Mouse (Mus musculus) embryonic facial prominence, embryonic 13.5 days (tissue): ENCODE measurements around the gene Fam104a. TPM values are rescaled to one million over a fixed set of nuclear protein-coding genes. Genes with fewer than 3 reads are reported as not detected.

Experiments
- ATAC-seq: fragments of 200-750 bp; cut with Nextera tagmentation; 2 replicates; pipeline ENCODE4 v1.8.0; 2017; ENCODE audit warnings: low read depth; ENCODE audit not compliant: insufficient number of reproducible peaks, insufficient read depth, low FRiP score, low TSS enrichment
- H3K27ac ChIP-seq: fragments of 300-500 bp; sonication (generic); 2 replicates; pipeline ENCODE4 v1.5.1; 2015; ENCODE audit warnings: moderate library complexity, mild to moderate bottlenecking, inconsistent platforms
- H3K27me3 ChIP-seq: fragments of 300-500 bp; sonication (generic); 2 replicates; pipeline ENCODE4 v1.6.1; 2015; ENCODE audit warnings: mild to moderate bottlenecking, inconsistent platforms
- H3K36me3 ChIP-seq: fragments of 300-500 bp; sonication (generic); 2 replicates; pipeline ENCODE4 v1.6.1; 2015; ENCODE audit warnings: mild to moderate bottlenecking, inconsistent platforms
- H3K4me1 ChIP-seq: fragments of 300-500 bp; sonication (generic); 2 replicates; pipeline ENCODE4 v1.6.1; 2015; ENCODE audit warnings: inconsistent platforms
- H3K4me2 ChIP-seq: fragments of 300-500 bp; sonication (generic); 2 replicates; pipeline ENCODE4 v1.6.1; 2015; ENCODE audit warnings: moderate library complexity, mild to moderate bottlenecking, inconsistent platforms
- H3K4me3 ChIP-seq: fragments of 300-500 bp; sonication (generic); 2 replicates; pipeline ENCODE4 v1.5.1; 2015; ENCODE audit warnings: mild to moderate bottlenecking, inconsistent platforms
- H3K9ac ChIP-seq: fragments of 300-500 bp; sonication (generic); 2 replicates; pipeline ENCODE4 v1.6.1; 2015; ENCODE audit warnings: mild to moderate bottlenecking, inconsistent platforms
- H3K9me3 ChIP-seq: fragments of 300-500 bp; sonication (generic); 2 replicates; pipeline ENCODE4 v1.6.1; 2016; ENCODE audit warnings: inconsistent platforms
- WGBS: fragments of 180-500 bp; shearing (Covaris S2); methylation state at CpG from one replicate; pipeline ENCODE4 v1.1.7; 2015; ENCODE audit warnings: mixed read lengths; 5-methylcytosine and 5-hydroxymethylcytosine counted together
- polyA plus RNA-seq: library from polyadenylated mRNA; unstranded; fragments of >200 nt; fragmentation: Nextera tagmentation; extraction: Ambion mirVana; gene quantifications from 2 replicates; pipeline ENCODE4 v1.2.1, GENCODE M21; 2015

Gene Fam104a
- polyA plus RNA-seq, 1 experiment from 2014 or later = 49.0 TPM

GRCm38 (mm10) chr11:113622028-113622427, 61.9 kb downstream of the Fam104a start:
- peaks cover 51% of the 10 kb centered on the region for H3K27me3 ChIP-seq
- H3K9ac ChIP-seq = no peak overlapping the region
- H3K4me3 ChIP-seq = no peak overlapping the region
- H3K4me2 ChIP-seq = no peak overlapping the region
- peaks cover 27% of the 10 kb centered on the region for H3K4me1 ChIP-seq
- 86% methylated on average over 4 of the region's 4 CpGs for WGBS
- H3K9me3 ChIP-seq = no peaks in the 10 kb centered on the region
- H3K27ac ChIP-seq = no peak overlapping the region
- no peaks in the 10 kb centered on the region for H3K36me3 ChIP-seq
- ATAC-seq = no peak

- Histone ChIP-seq H3K4me2 (no peak overlapping the region), H3K9ac (no peak overlapping the region), H3K27ac (no peak overlapping the region), H3K27me3 (peaks cover 51% of the 10 kb centered on the region), H3K4me1 (peaks cover 27% of the 10 kb centered on the region), H3K9me3 (no peaks in the 10 kb centered on the region), H3K36me3 (no peaks in the 10 kb centered on the region), H3K4me3 (no peak overlapping the region)
- ATAC-seq = no peak
- WGBS = 64% methylated on average over 2 of the region's 2 CpGs
These were observed 63.0 kb downstream of the Fam104a start for GRCm38 (mm10) chr11:113621001-113621400.

GRCm38 (mm10) chr11:113619420-113620080, 64.4 kb downstream of the Fam104a start:
- Histone ChIP-seq H3K4me3 (peak overlapping the region; percentile 50), H3K36me3 (no peaks in the 10 kb centered on the region), H3K9me3 (no peaks in the 10 kb centered on the region), H3K27ac (no peak overlapping the region), H3K4me2 (peak overlapping the region; percentile 94), H3K27me3 (peaks cover 54% of the 10 kb centered on the region), H3K9ac (peak overlapping the region; percentile 64), H3K4me1 (peaks cover 27% of the 10 kb centered on the region)
- no peak for ATAC-seq
- 2% methylated on average over 31 of the region's 31 CpGs for WGBS

- no peaks in the 10 kb centered on the region for H3K9me3 ChIP-seq
- ATAC-seq = peak; percentile 50; the same call in 1 of the 2 replicates
- under 1% methylated on average over 54 of the region's 54 CpGs for WGBS
- H3K4me3 ChIP-seq = peak within 1 kb of the TSS; percentile 50
- no peak within 1 kb of the TSS for H3K27ac ChIP-seq
- H3K4me1 ChIP-seq = peaks cover 27% of the 10 kb centered on the region
- peaks cover 54% of the 10 kb centered on the region for H3K27me3 ChIP-seq
- H3K36me3 ChIP-seq = no peaks in the 10 kb centered on the region
- peak within 1 kb of the TSS; percentile 94 for H3K4me2 ChIP-seq
- H3K9ac ChIP-seq = peak within 1 kb of the TSS; percentile 64
These were observed 65.1 kb downstream of the Fam104a start, which contains the start of gene Sstr2 for GRCm38 (mm10) chr11:113618672-113619419. Sstr2 (plus strand) TSS chr11:113619342.

GRCm38 (mm10) chr11:113618303-113618671, 65.7 kb downstream of the Fam104a start:
- H3K4me3 ChIP-seq = peak overlapping the region; percentile 50
- peak overlapping the region; percentile 94 for H3K4me2 ChIP-seq
- peaks cover 27% of the 10 kb centered on the region for H3K4me1 ChIP-seq
- ATAC-seq = no peak
- no peak overlapping the region for H3K27ac ChIP-seq
- H3K27me3 ChIP-seq = peaks cover 58% of the 10 kb centered on the region
- no peaks in the 10 kb centered on the region for H3K36me3 ChIP-seq
- H3K9ac ChIP-seq = peak overlapping the region; percentile 64
- no peaks in the 10 kb centered on the region for H3K9me3 ChIP-seq
- 24% methylated on average over 4 of the region's 4 CpGs for whole genome bisulfite sequencing

- no peak for ATAC-seq
- WGBS = 23% methylated on average over 14 of the region's 14 CpGs
- H3K4me1 ChIP-seq = peaks cover 29% of the 10 kb centered on the region
- H3K27me3 ChIP-seq = peaks cover 58% of the 10 kb centered on the region
- H3K36me3 ChIP-seq = no peaks in the 10 kb centered on the region
- H3K9ac ChIP-seq = no peak overlapping the region
- no peak overlapping the region for H3K4me3 ChIP-seq
- no peaks in the 10 kb centered on the region for H3K9me3 ChIP-seq
- H3K4me2 ChIP-seq = peak overlapping the region; percentile 94; the same call in 1 of the 2 replicates
- no peak overlapping the region; the same call in 1 of the 2 replicates for H3K27ac ChIP-seq
These were observed 66.6 kb downstream of the Fam104a start for GRCm38 (mm10) chr11:113617132-113617911.

- no peak for ATAC-seq
- no peak overlapping the region for H3K27ac ChIP-seq
- no peak overlapping the region for H3K9ac ChIP-seq
- 70% methylated on average over 6 of the region's 6 CpGs for WGBS
- peaks cover 32% of the 10 kb centered on the region for H3K27me3 ChIP-seq
- H3K4me2 ChIP-seq = no peak overlapping the region
- H3K36me3 ChIP-seq = no peaks in the 10 kb centered on the region
- no peak overlapping the region for H3K4me3 ChIP-seq
- peaks cover 37% of the 10 kb centered on the region for H3K4me1 ChIP-seq
- no peaks in the 10 kb centered on the region for H3K9me3 ChIP-seq
These were observed 69.5 kb downstream of the Fam104a start for GRCm38 (mm10) chr11:113614476-113614875.

GRCm38 (mm10) chr11:113611664-113612611, 72.0 kb downstream of the Fam104a start:
- Histone ChIP-seq H3K36me3 (no peaks in the 10 kb centered on the region), H3K27ac (no peak overlapping the region; the same call in 1 of the 2 replicates), H3K9me3 (no peaks in the 10 kb centered on the region), H3K9ac (no peak overlapping the region), H3K4me1 (peaks cover 18% of the 10 kb centered on the region), H3K4me2 (peak overlapping the region; percentile 22), H3K4me3 (no peak overlapping the region), H3K27me3 (peaks cover 7% of the 10 kb centered on the region; the same call in 1 of the 2 replicates)
- ATAC-seq = no peak
- WGBS = 27% methylated on average over 24 of the region's 24 CpGs
